ENCODE assay signal across 19 mouse cellular contexts in the genomic region with DNA sequence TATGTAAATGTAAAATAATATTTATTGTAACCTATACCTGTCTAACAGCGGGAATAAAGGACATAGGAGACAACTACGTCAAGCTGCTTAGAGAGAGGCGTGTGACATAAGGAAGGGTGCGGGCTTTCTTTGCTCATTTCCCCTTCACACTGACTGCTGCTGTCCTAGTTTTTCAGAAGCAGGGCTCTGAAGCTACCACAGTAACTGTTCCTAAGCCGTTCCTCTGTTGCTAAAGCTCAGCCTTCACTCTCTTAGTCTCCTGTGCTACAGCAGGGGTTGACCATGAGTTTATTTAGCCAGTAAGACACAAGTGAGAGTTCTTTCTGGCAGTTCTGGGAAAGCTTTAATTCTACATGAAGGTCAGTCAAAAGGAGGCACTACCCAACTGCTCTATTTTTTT.
"Had no signal": no experiment of that assay in that cellular context is flagged by ENCODE, and none has a peak within 500 bp of the region (broad histone marks: within the 10 kb centered on the region; RNA-seq: fewer than 3 reads in every experiment).

No protein-coding gene starts in this region.

- H3K27me3 ChIP-seq: limb, embryonic 12.5 days; limb, embryonic 15.5 days; midbrain, embryonic 13.5 days; stomach, embryonic 15.5 days had no signal

- H3K27ac ChIP-seq: kidney, postnatal 0 days; layer of hippocampus, adult 2 months; limb, embryonic 12.5 days; limb, embryonic 15.5 days; liver, embryonic 14.5 days; macrophage; midbrain, embryonic 13.5 days; stomach, embryonic 15.5 days had no signal

- H3K36me3 ChIP-seq: stomach, embryonic 15.5 days had no signal

- H3K4me2 ChIP-seq: limb, embryonic 12.5 days; limb, embryonic 15.5 days; liver, embryonic 11.5 days; lung, embryonic 14.5 days; midbrain, embryonic 13.5 days; stomach, embryonic 15.5 days had no signal

- DNase-seq: kidney, adult 2 months; kidney, postnatal 25 days; layer of hippocampus, adult 9-11 months; left cerebral cortex, postnatal 4 days; liver, postnatal 0 days; lung, embryonic 14.5 days; right cerebral cortex, postnatal 25 days; spleen, adult 18-20 months had no signal

- H3K9me3 ChIP-seq: limb, embryonic 12.5 days; limb, embryonic 15.5 days; midbrain, embryonic 13.5 days; stomach, embryonic 15.5 days had no signal

- H3K4me1 ChIP-seq: midbrain, embryonic 13.5 days; stomach, embryonic 15.5 days had no signal

- H3K9ac ChIP-seq: limb, embryonic 12.5 days; limb, embryonic 15.5 days; liver, embryonic 14.5 days; liver, postnatal 0 days; lung, embryonic 14.5 days; midbrain, embryonic 13.5 days; stomach, embryonic 15.5 days had no signal

- H3K4me3 ChIP-seq: layer of hippocampus, adult 2 months; limb, embryonic 12.5 days; limb, embryonic 15.5 days; midbrain, embryonic 13.5 days; stomach, embryonic 15.5 days had no signal

- ATAC-seq: intestine, postnatal 0 days; liver, postnatal 0 days; lung, postnatal 0 days; midbrain, embryonic 13.5 days had no signal
